Mouse (Mus musculus): Measurements from ENCODE around the gene Gsc. TPM values are rescaled to one million over a fixed set of nuclear protein-coding genes. Genes with fewer than 3 reads are reported as not detected.

The Gsc gene
- polyA plus RNA-seq, 1 experiment from 2014 or later, result 32.3 TPM

DNA sequence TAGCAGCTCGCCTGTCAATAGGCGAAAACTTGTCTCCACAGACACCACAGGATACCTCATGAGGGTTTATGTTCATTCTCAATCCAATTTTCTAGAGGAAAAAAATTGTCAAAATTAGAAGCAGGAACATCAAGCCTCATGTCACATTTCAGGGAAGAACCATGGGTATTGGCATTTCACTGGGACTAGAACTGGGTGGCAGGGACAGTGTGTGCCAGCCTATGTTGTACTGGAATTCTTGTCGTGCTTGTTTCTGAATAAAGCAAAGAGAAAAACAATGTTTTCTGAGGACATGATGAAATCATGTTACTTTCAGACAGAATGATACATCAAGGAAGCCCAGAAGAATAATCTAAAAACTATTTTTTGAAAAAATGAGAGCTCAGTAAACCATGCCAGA is 47.5 kb downstream of the Gsc start:
- no peak overlapping the region for H3K9ac ChIP-seq (replicated peaks)

DNA sequence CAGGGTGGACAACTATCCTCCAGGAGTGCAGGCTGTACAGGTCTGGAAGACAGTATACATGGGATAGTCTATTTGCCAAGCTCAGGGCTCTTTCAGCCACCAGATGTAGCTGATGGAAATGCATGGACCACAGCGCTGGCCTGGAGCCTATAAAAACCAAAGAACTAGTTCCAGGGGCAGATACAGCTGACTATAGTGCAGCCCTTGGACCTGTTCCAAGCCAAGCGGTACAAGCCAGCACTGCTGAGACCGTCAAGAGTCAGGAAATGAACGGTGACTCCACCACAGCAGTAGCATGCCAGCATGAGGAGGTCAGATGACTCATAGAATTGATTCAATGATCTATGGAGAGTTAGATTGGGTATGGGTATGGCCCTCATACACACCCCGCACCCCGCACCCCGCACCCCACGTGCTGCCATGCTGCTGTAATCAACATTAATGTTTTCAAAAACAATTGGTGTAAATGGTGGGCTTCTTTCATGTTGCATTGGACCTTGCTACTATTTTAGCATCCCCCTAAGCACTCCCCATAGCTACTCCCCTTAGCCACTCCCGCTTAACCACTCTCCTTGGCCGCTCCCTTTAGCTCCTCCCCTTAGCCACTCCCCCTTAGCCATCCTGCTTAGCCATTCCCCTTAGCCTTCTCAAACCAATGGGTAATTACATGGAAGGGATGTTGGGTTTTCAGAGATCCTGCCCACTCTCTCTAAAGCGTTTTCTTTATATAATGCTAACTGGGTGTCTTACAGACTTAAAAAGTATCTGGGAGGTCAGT is 50.3 kb downstream of the Gsc start:
- Histone ChIP-seq H3K9me3 (no peaks in the 10 kb centered on the region), H3K36me3 (no peaks in the 10 kb centered on the region), H3K4me3 (replicated peaks) (no peak overlapping the region), H3K9ac (replicated peaks) (no peak overlapping the region), H3K4me1 (replicated peaks) (peaks cover 9% of the 10 kb centered on the region; the same call in 1 of the 2 replicates), H3K4me2 (no peak overlapping the region), H3K27me3 (peaks cover 9% of the 10 kb centered on the region), H3K27ac (no peak overlapping the region)
- WGBS, result 67% methylated on average over 11 of the region's 11 CpGs
- peak; percentile 46; the same call in 1 of the 2 replicates for ATAC-seq (ENCODE audit: insufficient number of reproducible peaks, insufficient read depth, low FRiP score, low TSS enrichment, low read depth)

More for the DNA sequence above, 47.5 kb downstream of the Gsc start:
- ATAC-seq (ENCODE audit: insufficient number of reproducible peaks, insufficient read depth, low FRiP score, low TSS enrichment, low read depth), result no peak
- Histone ChIP-seq H3K4me2 (no peak overlapping the region), H3K9me3 (no peaks in the 10 kb centered on the region), H3K4me3 (replicated peaks) (no peak overlapping the region), H3K4me1 (replicated peaks) (peaks cover 7% of the 10 kb centered on the region; the same call in 1 of the 2 replicates), H3K27me3 (peaks cover 9% of the 10 kb centered on the region), H3K36me3 (no peaks in the 10 kb centered on the region), H3K27ac (no peak overlapping the region)
- 78% methylated on average over 3 of the region's 3 CpGs for whole genome bisulfite sequencing

Other genes starting within 250 kb of the Gsc start
- gene Serpina3g, start 237.1 kb downstream of the Gsc start, polyA plus RNA-seq (2016; fragmentation: Nextera tagmentation; extraction: Ambion mirVana), result 0.26 and 0.42 TPM in 2 replicates
- gene Serpina3i, start 210.2 kb downstream of the Gsc start, polyA plus RNA-seq (2016; fragmentation: Nextera tagmentation; extraction: Ambion mirVana), result 0.15 and 0.21 TPM in 2 replicates
- not detected in 2 replicates for gene Serpina3j, start 158.8 kb downstream of the Gsc start, polyA plus RNA-seq (2016; fragmentation: Nextera tagmentation; extraction: Ambion mirVana)
- gene Serpina3k, start 134.8 kb downstream of the Gsc start, polyA plus RNA-seq (2016; fragmentation: Nextera tagmentation; extraction: Ambion mirVana), result not detected in 2 replicates
- gene Serpina3m, start 134.8 kb downstream of the Gsc start, polyA plus RNA-seq (2016; fragmentation: Nextera tagmentation; extraction: Ambion mirVana), result not detected in 2 replicates
- gene Serpina3n, start 66.6 kb downstream of the Gsc start, polyA plus RNA-seq (2016; fragmentation: Nextera tagmentation; extraction: Ambion mirVana), result not detected in 2 replicates